Mouse (Mus musculus): ENCODE measurements around the gene Cadm2. TPM values are rescaled to one million over a fixed set of nuclear protein-coding genes. Genes with fewer than 3 reads are reported as not detected.
A peak's percentile ranks its signal among the peaks of the same experiment; 100 is the strongest.

Cadm2 gene
- polyA plus RNA-seq, 1 experiment from 2014 or later = 3.2 TPM

- no peak overlapping the region for H3K9ac ChIP-seq (ENCODE audit: low read depth, low read length)
- H3K27ac ChIP-seq (replicated peaks; ENCODE audit: low read depth, low read length) = no peak overlapping the region
- H3K27me3 ChIP-seq (replicated peaks; ENCODE audit: control insufficient read depth, insufficient read depth, low read length) = no peaks in the 10 kb centered on the region
- H3K36me3 ChIP-seq (ENCODE audit: control insufficient read depth, insufficient read depth, low read length) = no peaks in the 10 kb centered on the region
- H3K4me2 ChIP-seq (ENCODE audit: low read depth, low read length) = no peak overlapping the region
- no peak for ATAC-seq (ENCODE audit: low read depth)
- no peak overlapping the region for H3K4me3 ChIP-seq (ENCODE audit: low read depth, low read length)
- H3K4me1 ChIP-seq (ENCODE audit: control insufficient read depth, insufficient read depth, low read length) = 0 out of 2 replicates have a peak, but pooled peaks cover 4% of the 10 kb centered on the region
- H3K9me3 ChIP-seq (ENCODE audit: control insufficient read depth, low read length) = no peaks in the 10 kb centered on the region
- WGBS = 90% methylated on average over 4 of the region's 4 CpGs
- DNase-seq (ENCODE audit: low spot score) = no peak
Observed at GRCm38 (mm10) chr16:66769545-66769944, 851.2 kb downstream of the Cadm2 start.

DNA sequence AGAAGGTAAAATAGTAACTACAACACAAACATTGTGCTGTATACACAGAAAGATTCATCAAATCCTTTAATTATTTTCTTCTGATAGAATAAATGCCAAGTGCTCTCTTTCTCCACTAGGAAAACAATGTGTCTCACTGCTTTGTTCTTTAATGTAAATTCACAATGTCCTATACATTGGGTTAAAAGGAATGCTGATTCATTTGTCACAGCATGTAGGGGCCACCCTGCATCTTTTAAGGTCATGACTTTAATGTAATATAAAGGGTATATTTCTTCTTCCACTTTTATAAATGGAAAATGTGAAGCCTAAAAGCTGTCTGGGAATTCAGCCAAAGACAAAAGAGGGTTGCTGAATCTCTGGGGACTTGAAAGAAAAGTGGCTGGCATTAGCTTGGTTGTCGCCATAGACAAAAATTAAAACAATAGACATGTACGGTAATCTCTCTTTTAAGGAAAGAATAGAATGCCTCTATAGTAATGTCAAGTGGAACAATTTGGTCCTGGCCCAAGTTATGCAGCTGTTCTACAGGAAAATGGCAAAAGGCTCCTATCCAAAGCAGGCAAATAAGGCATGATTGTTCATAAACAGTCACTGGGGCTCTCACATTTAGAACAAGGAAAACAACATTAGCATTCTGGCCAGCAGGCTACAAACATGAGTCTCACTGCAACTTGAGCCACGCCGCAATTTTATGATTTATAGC lies 851.9 kb downstream of the Cadm2 start:
- peak; percentile 72 for ATAC-seq (ENCODE audit: low read depth)
- Histone ChIP-seq H3K9me3 (ENCODE audit: control insufficient read depth, low read length) (no peaks in the 10 kb centered on the region), H3K4me2 (ENCODE audit: low read depth, low read length) (no peak overlapping the region), H3K27me3 (replicated peaks; ENCODE audit: control insufficient read depth, insufficient read depth, low read length) (no peaks in the 10 kb centered on the region), H3K9ac (ENCODE audit: low read depth, low read length) (no peak overlapping the region), H3K4me1 (ENCODE audit: control insufficient read depth, insufficient read depth, low read length) (0 out of 2 replicates have a peak, but pooled peaks cover 4% of the 10 kb centered on the region), H3K27ac (replicated peaks; ENCODE audit: low read depth, low read length) (no peak overlapping the region), H3K36me3 (ENCODE audit: control insufficient read depth, insufficient read depth, low read length) (no peaks in the 10 kb centered on the region), H3K4me3 (ENCODE audit: low read depth, low read length) (no peak overlapping the region)
- 59% methylated on average over 4 of the region's 4 CpGs for WGBS
- peak; percentile 71 for DNase-seq (ENCODE audit: low spot score)

GRCm38 (mm10) chr16:66761546-66762473 lies 858.9 kb downstream of the Cadm2 start:
- DNase-seq (ENCODE audit: low spot score) = no peak
- no peaks in the 10 kb centered on the region for H3K4me1 ChIP-seq (ENCODE audit: control insufficient read depth, insufficient read depth, low read length)
- H3K9me3 ChIP-seq (ENCODE audit: control insufficient read depth, low read length) = no peaks in the 10 kb centered on the region
- no peaks in the 10 kb centered on the region for H3K36me3 ChIP-seq (ENCODE audit: control insufficient read depth, insufficient read depth, low read length)
- H3K27me3 ChIP-seq (replicated peaks; ENCODE audit: control insufficient read depth, insufficient read depth, low read length) = no peaks in the 10 kb centered on the region
- H3K4me2 ChIP-seq (ENCODE audit: low read depth, low read length) = no peak overlapping the region
- H3K9ac ChIP-seq (ENCODE audit: low read depth, low read length) = no peak overlapping the region
- no peak overlapping the region for H3K27ac ChIP-seq (replicated peaks; ENCODE audit: low read depth, low read length)
- no peak for ATAC-seq (ENCODE audit: low read depth)
- no peak overlapping the region for H3K4me3 ChIP-seq (ENCODE audit: low read depth, low read length)

DNA sequence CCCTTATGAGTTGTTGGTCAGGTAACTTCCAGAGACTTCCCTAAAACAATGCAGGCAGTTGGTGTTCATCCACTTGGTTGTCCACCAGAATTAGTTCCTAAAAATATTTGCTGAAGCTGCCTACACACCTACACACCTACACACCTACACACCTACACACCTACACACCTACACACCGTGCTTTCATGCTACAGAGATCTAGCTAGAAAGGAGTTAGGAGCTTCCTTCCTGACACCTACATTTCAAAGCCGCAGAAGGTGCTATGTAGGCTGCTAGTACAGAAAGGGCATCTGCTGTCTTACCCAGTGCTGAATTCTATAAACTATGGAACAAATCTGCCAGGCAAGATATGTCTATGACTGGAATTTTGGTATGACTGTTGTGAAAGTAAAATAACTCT lies 872.2 kb downstream of the Cadm2 start:
- no peak for DNase-seq (ENCODE audit: low spot score)
- no peaks in the 10 kb centered on the region for H3K9me3 ChIP-seq (ENCODE audit: control insufficient read depth, low read length)
- no peaks in the 10 kb centered on the region for H3K27me3 ChIP-seq (replicated peaks; ENCODE audit: control insufficient read depth, insufficient read depth, low read length)
- no peak for ATAC-seq (ENCODE audit: low read depth)
- H3K36me3 ChIP-seq (ENCODE audit: control insufficient read depth, insufficient read depth, low read length) = no peaks in the 10 kb centered on the region
- no peak overlapping the region for H3K4me2 ChIP-seq (ENCODE audit: low read depth, low read length)
- H3K4me3 ChIP-seq (ENCODE audit: low read depth, low read length) = no peak overlapping the region
- 86% methylated on average over 2 of the region's 2 CpGs for WGBS
- H3K4me1 ChIP-seq (ENCODE audit: control insufficient read depth, insufficient read depth, low read length) = no peaks in the 10 kb centered on the region
- H3K27ac ChIP-seq (replicated peaks; ENCODE audit: low read depth, low read length) = no peak overlapping the region
- no peak overlapping the region for H3K9ac ChIP-seq (ENCODE audit: low read depth, low read length)

DNA sequence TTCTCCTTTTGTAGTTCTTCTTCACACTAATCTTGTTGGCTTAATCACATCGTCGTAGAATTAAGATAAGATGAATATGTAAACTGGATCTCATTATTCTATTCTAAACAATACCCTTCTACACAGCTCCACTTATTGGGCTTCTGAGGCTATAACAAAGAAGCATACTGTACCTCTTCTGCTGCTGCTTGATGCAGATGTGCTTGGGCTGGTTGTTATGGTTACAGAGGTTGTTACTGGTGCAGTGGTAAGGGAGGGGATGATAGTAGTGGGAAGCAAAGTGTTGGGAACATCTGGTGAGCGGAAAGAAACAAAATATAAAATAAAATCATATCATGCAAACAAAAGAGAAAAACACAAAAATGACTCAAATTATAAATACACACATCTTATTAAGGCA lies 889.5 kb downstream of the Cadm2 start:
- WGBS = 61% methylated on average over 3 of the region's 3 CpGs
- no peak overlapping the region for H3K9ac ChIP-seq (ENCODE audit: low read depth, low read length)
- DNase-seq (ENCODE audit: low spot score) (no peak), ATAC-seq (ENCODE audit: low read depth) (no peak)
- H3K36me3 ChIP-seq (ENCODE audit: control insufficient read depth, insufficient read depth, low read length) = no peaks in the 10 kb centered on the region
- H3K4me3 ChIP-seq (ENCODE audit: low read depth, low read length) = no peak overlapping the region
- no peak overlapping the region for H3K27ac ChIP-seq (replicated peaks; ENCODE audit: low read depth, low read length)
- H3K9me3 ChIP-seq (ENCODE audit: control insufficient read depth, low read length) = no peaks in the 10 kb centered on the region
- H3K27me3 ChIP-seq (replicated peaks; ENCODE audit: control insufficient read depth, insufficient read depth, low read length) = no peaks in the 10 kb centered on the region
- no peaks in the 10 kb centered on the region for H3K4me1 ChIP-seq (ENCODE audit: control insufficient read depth, insufficient read depth, low read length)
- H3K4me2 ChIP-seq (ENCODE audit: low read depth, low read length) = no peak overlapping the region

GRCm38 (mm10) chr16:66706476-66706875 lies 914.2 kb downstream of the Cadm2 start:
- WGBS = 49% methylated on average over 3 of the region's 3 CpGs
- no peaks in the 10 kb centered on the region for H3K36me3 ChIP-seq (ENCODE audit: control insufficient read depth, insufficient read depth, low read length)
- no peaks in the 10 kb centered on the region for H3K27me3 ChIP-seq (replicated peaks; ENCODE audit: control insufficient read depth, insufficient read depth, low read length)
- no peak overlapping the region for H3K27ac ChIP-seq (replicated peaks; ENCODE audit: low read depth, low read length)
- H3K4me1 ChIP-seq (ENCODE audit: control insufficient read depth, insufficient read depth, low read length) = no peaks in the 10 kb centered on the region
- no peak overlapping the region for H3K4me3 ChIP-seq (ENCODE audit: low read depth, low read length)
- no peaks in the 10 kb centered on the region for H3K9me3 ChIP-seq (ENCODE audit: control insufficient read depth, low read length)
- DNase-seq (ENCODE audit: low spot score) (no peak), ATAC-seq (ENCODE audit: low read depth) (no peak)
- H3K4me2 ChIP-seq (ENCODE audit: low read depth, low read length) = no peak overlapping the region
- H3K9ac ChIP-seq (ENCODE audit: low read depth, low read length) = no peak overlapping the region

DNA sequence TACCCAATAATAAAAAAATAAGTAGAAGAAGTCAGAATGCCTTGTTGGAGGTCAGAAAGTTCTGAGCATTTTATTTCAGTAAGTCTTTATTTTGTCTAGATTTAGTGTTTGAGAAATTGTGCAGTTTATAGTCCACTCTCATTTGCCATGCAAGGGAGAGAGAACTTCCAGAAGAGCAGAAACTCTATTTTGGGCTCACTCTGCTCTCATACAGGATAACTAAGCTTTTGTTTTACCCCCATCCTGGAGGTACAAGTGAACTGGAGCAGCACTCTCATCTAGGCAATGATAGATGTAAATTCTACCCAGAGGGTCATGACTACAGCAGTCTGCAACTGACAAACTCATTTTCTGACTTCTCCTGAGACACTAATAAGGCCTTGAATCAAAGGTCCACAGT lies 925.9 kb downstream of the Cadm2 start:
- H3K9me3 ChIP-seq (ENCODE audit: control insufficient read depth, low read length) = no peaks in the 10 kb centered on the region
- no peak overlapping the region for H3K27ac ChIP-seq (replicated peaks; ENCODE audit: low read depth, low read length)
- DNase-seq (ENCODE audit: low spot score) (no peak), ATAC-seq (ENCODE audit: low read depth) (no peak)
- no peaks in the 10 kb centered on the region for H3K36me3 ChIP-seq (ENCODE audit: control insufficient read depth, insufficient read depth, low read length)
- H3K4me1 ChIP-seq (ENCODE audit: control insufficient read depth, insufficient read depth, low read length) = no peaks in the 10 kb centered on the region
- no peak overlapping the region for H3K4me2 ChIP-seq (ENCODE audit: low read depth, low read length)
- H3K27me3 ChIP-seq (replicated peaks; ENCODE audit: control insufficient read depth, insufficient read depth, low read length) = no peaks in the 10 kb centered on the region
- H3K4me3 ChIP-seq (ENCODE audit: low read depth, low read length) = no peak overlapping the region
- H3K9ac ChIP-seq (ENCODE audit: low read depth, low read length) = no peak overlapping the region

GRCm38 (mm10) chr16:66677241-66677640 lies 943.5 kb downstream of the Cadm2 start:
- Histone ChIP-seq H3K4me2 (ENCODE audit: low read depth, low read length) (no peak overlapping the region), H3K27me3 (replicated peaks; ENCODE audit: control insufficient read depth, insufficient read depth, low read length) (no peaks in the 10 kb centered on the region), H3K4me1 (ENCODE audit: control insufficient read depth, insufficient read depth, low read length) (no peaks in the 10 kb centered on the region), H3K9ac (ENCODE audit: low read depth, low read length) (no peak overlapping the region), H3K27ac (replicated peaks; ENCODE audit: low read depth, low read length) (no peak overlapping the region), H3K4me3 (ENCODE audit: low read depth, low read length) (no peak overlapping the region), H3K9me3 (ENCODE audit: control insufficient read depth, low read length) (no peaks in the 10 kb centered on the region), H3K36me3 (ENCODE audit: control insufficient read depth, insufficient read depth, low read length) (no peaks in the 10 kb centered on the region)
- no peak for DNase-seq (ENCODE audit: low spot score)
- ATAC-seq (ENCODE audit: low read depth) = no peak

DNA sequence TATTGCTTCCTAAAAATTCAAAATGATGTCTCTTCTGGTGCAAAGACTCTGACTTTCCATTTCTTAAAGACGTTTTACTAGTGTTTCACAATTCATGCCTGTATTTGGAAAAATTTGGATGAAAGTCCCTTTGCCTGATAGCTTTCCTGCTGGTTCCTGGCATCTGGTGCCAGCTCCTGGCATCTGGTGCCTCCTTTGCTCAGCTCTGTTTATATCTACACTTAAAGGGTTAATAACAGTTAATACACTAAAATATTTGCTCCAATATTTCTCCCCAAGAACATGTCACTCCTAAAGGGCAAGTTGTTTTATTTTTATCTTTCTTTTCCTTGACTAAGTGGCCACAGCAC lies 969.7 kb downstream of the Cadm2 start:
- DNase-seq (ENCODE audit: low spot score) (no peak), ATAC-seq (ENCODE audit: low read depth) (no peak)
- H3K4me3 ChIP-seq (ENCODE audit: low read depth, low read length) = no peak overlapping the region
- H3K9ac ChIP-seq (ENCODE audit: low read depth, low read length) = no peak overlapping the region
- no peaks in the 10 kb centered on the region for H3K27me3 ChIP-seq (replicated peaks; ENCODE audit: control insufficient read depth, insufficient read depth, low read length)
- 85% methylated on average over 1 of the region's 1 CpGs for WGBS
- H3K36me3 ChIP-seq (ENCODE audit: control insufficient read depth, insufficient read depth, low read length) = no peaks in the 10 kb centered on the region
- H3K27ac ChIP-seq (replicated peaks; ENCODE audit: low read depth, low read length) = no peak overlapping the region
- H3K9me3 ChIP-seq (ENCODE audit: control insufficient read depth, low read length) = no peaks in the 10 kb centered on the region
- no peaks in the 10 kb centered on the region for H3K4me1 ChIP-seq (ENCODE audit: control insufficient read depth, insufficient read depth, low read length)
- no peak overlapping the region for H3K4me2 ChIP-seq (ENCODE audit: low read depth, low read length)

All from embryonic facial prominence, embryonic 14.5 days (tissue).